Mouse (Mus musculus) ES-E14 (cell line): Measurements from ENCODE around the gene Eif5a2. TPM values are rescaled to one million over a fixed set of nuclear protein-coding genes. Genes with fewer than 3 reads are reported as not detected.

Experiments used
- DNase-seq: peaks from one replicate; pipeline ENCODE4 v3.0.0-alpha.2; 2013; ENCODE audit warnings: low read depth, low spot score
- H3K27ac ChIP-seq: 2 replicates; pipeline ENCODE4 v1.5.1; 2012; ENCODE audit warnings: low read depth, mild to moderate bottlenecking, low read length, moderate library complexity, mixed read lengths; ENCODE audit not compliant: poor library complexity, insufficient read depth, severe bottlenecking
- H3K36me3 ChIP-seq: 2 replicates; pipeline ENCODE4 v1.6.1; 2012; ENCODE audit warnings: mild to moderate bottlenecking, low read length, moderate library complexity, mixed read lengths; ENCODE audit not compliant: control insufficient read depth, poor library complexity, insufficient read depth, severe bottlenecking
- H3K4me1 ChIP-seq, 2 experiments: fragments of 150-350 bp in 1 of 2; sonication (generic) in 1 of 2; 2 replicates each; pipeline ENCODE4 v1.6.1; 2012; ENCODE audit warnings: low read length in 2 of 2, mild to moderate bottlenecking in 1 of 2, mixed read lengths in 1 of 2; ENCODE audit not compliant: control insufficient read depth in 2 of 2, insufficient read depth in 2 of 2, poor library complexity in 1 of 2
- H3K4me3 ChIP-seq, 2 experiments: fragments of 150-350 bp in 1 of 2; sonication (generic) in 1 of 2; 2 replicates each; pipeline ENCODE4 v1.5.1; 2012; ENCODE audit warnings: low read length in 2 of 2, low read depth in 1 of 2, mild to moderate bottlenecking in 1 of 2, mixed read lengths in 1 of 2; ENCODE audit not compliant: insufficient read depth in 1 of 2, poor library complexity in 1 of 2, severe bottlenecking in 1 of 2
- H3K9ac ChIP-seq: 2 replicates; pipeline ENCODE4 v1.6.1; 2012; ENCODE audit warnings: low read depth, mild to moderate bottlenecking, low read length, mixed read lengths; ENCODE audit not compliant: poor library complexity, insufficient read depth, severe bottlenecking
- H3K9me3 ChIP-seq: fragments of 150-350 bp; sonication (generic); 2 replicates; pipeline ENCODE4 v1.6.1; 2012; ENCODE audit warnings: low read depth, mild to moderate bottlenecking, low read length; ENCODE audit not compliant: control insufficient read depth, insufficient read depth
- CHD2 ChIP-seq: IDR thresholded peaks from 2 replicates; pipeline ENCODE4 v1.6.1; 2014; ENCODE audit warnings: mild to moderate bottlenecking, low read depth, low read length, inconsistent platforms
- HCFC1 ChIP-seq: IDR thresholded peaks from 2 replicates; pipeline ENCODE4 v1.6.1; 2012; ENCODE audit warnings: low read length, inconsistent platforms, borderline replicate concordance; ENCODE audit not compliant: insufficient read depth
- MAFK ChIP-seq: IDR thresholded peaks from 2 replicates; pipeline ENCODE4 v1.6.1; 2014; ENCODE audit warnings: mild to moderate bottlenecking, low read depth, low read length, inconsistent platforms; ENCODE audit not compliant: insufficient read depth
- ZC3H11A ChIP-seq: IDR thresholded peaks from 2 replicates; pipeline ENCODE4 v1.6.1; 2012; ENCODE audit warnings: low read depth, mild to moderate bottlenecking, inconsistent platforms, low read length, borderline replicate concordance
- ZNF384 ChIP-seq: IDR thresholded peaks from 2 replicates; pipeline ENCODE4 v1.6.1; 2012; ENCODE audit warnings: low read depth, low read length, inconsistent platforms
- in situ Hi-C, 2 experiments: fragments of 600-800 bp; cut with MboI; formaldehyde crosslinking; loops; one replicate each; pipeline ENCODE4 v1.15.1; 2025; ENCODE audit warnings: low sequenced_read_pairs in 2 of 2, inconsistent platforms in 1 of 2; ENCODE audit not compliant: unreplicated experiment in 2 of 2
- total RNA-seq: library from RNA; depleted of rRNA; stranded (reverse); fragments of 300-350 nt; gene quantifications from 2 replicates; pipeline ENCODE4 v1.2.3, GENCODE M21; 2012; rRNA removed

The Eif5a2 gene
- 10.5 and 11.4 TPM in 2 replicates for total RNA-seq

- Histone ChIP-seq H3K4me1 (peaks cover 0 to 2% of the 10 kb centered on the region in 2 experiments; a peak in 1 of 4 replicates), H3K4me3 (peak within 1 kb of the TSS; percentile 79 to 100), H3K9me3 (no peaks in the 10 kb centered on the region; the same call in 1 of the 2 replicates), H3K36me3 (no peaks in the 10 kb centered on the region; the same call in 1 of the 2 replicates), H3K27ac (no peak within 1 kb of the TSS), H3K9ac (peak within 1 kb of the TSS; percentile 95)
- peak; percentile 88 for DNase-seq
- no peak for TF ChIP-seq HCFC1
- no peak for TF ChIP-seq ZNF384
- no peak for TF ChIP-seq ZC3H11A
- TF ChIP-seq MAFK = no peak
- no peak for TF ChIP-seq CHD2
- in situ Hi-C loops = no loop called here
Measured at GRCm38 (mm10) chr3:28780994-28781393, at the start of gene Eif5a2. TSS of gene Eif5a2 (plus strand) at chr3:28781276.

GRCm38 (mm10) chr3:28734712-28735111 lies 46.4 kb upstream of the Eif5a2 start:
- H3K27ac ChIP-seq = no peak overlapping the region
- no peak overlapping the region for H3K9ac ChIP-seq
- in situ Hi-C loops = loop anchor here in 1 of 2 experiments (25.0 kb wide), 1 partner anchor 572 kb away; no protein-coding TSS in a partner anchor
- no peaks in the 10 kb centered on the region for H3K9me3 ChIP-seq
- no peak for TF ChIP-seq ZNF384
- no peak for DNase-seq
- H3K4me1 ChIP-seq = 0 out of 4 replicates have a peak, but pooled peaks cover 0 to 3% of the 10 kb centered on the region in 2 experiments
- H3K36me3 ChIP-seq = no peaks in the 10 kb centered on the region
- H3K4me3 ChIP-seq = no peak overlapping the region

GRCm38 (mm10) chr3:28736981-28737380 lies 44.1 kb upstream of the Eif5a2 start:
- Histone ChIP-seq H3K4me1 (0 out of 4 replicates have a peak, but pooled peaks cover 0 to 3% of the 10 kb centered on the region in 2 experiments), H3K27ac (no peak overlapping the region), H3K36me3 (no peaks in the 10 kb centered on the region), H3K9ac (no peak overlapping the region), H3K4me3 (no peak overlapping the region), H3K9me3 (no peaks in the 10 kb centered on the region)
- in situ Hi-C loops = loop anchor here in 1 of 2 experiments (25.0 kb wide), 1 partner anchor 575 kb away; no protein-coding TSS in a partner anchor
- DNase-seq = no peak
- TF ChIP-seq HCFC1 = no peak
- no peak for TF ChIP-seq MAFK

- 0 out of 4 replicates have a peak, but pooled peaks cover 0 to 3% of the 10 kb centered on the region in 2 experiments for H3K4me1 ChIP-seq
- no peaks in the 10 kb centered on the region for H3K9me3 ChIP-seq
- no peak overlapping the region for H3K27ac ChIP-seq
- no peak overlapping the region for H3K9ac ChIP-seq
- H3K4me3 ChIP-seq = no peak overlapping the region
- no peaks in the 10 kb centered on the region for H3K36me3 ChIP-seq
- in situ Hi-C loops = loop anchor here in 1 of 2 experiments (25.0 kb wide), 1 partner anchor 578 kb away; no protein-coding TSS in a partner anchor
- DNase-seq = no peak
- TF ChIP-seq ZC3H11A (no peak), HCFC1 (no peak), ZNF384 (no peak), CHD2 (no peak), MAFK (no peak)
Measured at GRCm38 (mm10) chr3:28740353-28740752, 40.7 kb upstream of the Eif5a2 start.

GRCm38 (mm10) chr3:28743251-28743650 lies 37.8 kb upstream of the Eif5a2 start:
- TF ChIP-seq HCFC1 (no peak), MAFK (no peak), ZC3H11A (no peak), ZNF384 (no peak), CHD2 (no peak)
- in situ Hi-C loops = loop anchor here in 1 of 2 experiments (25.0 kb wide), 1 partner anchor 581 kb away; no protein-coding TSS in a partner anchor

More at GRCm38 (mm10) chr3:28743251-28743650, 37.8 kb upstream of the Eif5a2 start:
- DNase-seq = peak; percentile 56
- no peaks in the 10 kb centered on the region for H3K4me1 ChIP-seq
- no peaks in the 10 kb centered on the region for H3K36me3 ChIP-seq
- H3K9ac ChIP-seq = no peak overlapping the region
- H3K4me3 ChIP-seq = no peak overlapping the region
- no peaks in the 10 kb centered on the region for H3K9me3 ChIP-seq
- no peak overlapping the region for H3K27ac ChIP-seq
